Mouse (Mus musculus): ENCODE data around the gene Idh3a. TPM values are rescaled to one million over a fixed set of nuclear protein-coding genes. Genes with fewer than 3 reads are reported as not detected.

Idh3a gene
- polyA plus RNA-seq, 2 experiments, result 40.0 to 90.7 TPM

DNA sequence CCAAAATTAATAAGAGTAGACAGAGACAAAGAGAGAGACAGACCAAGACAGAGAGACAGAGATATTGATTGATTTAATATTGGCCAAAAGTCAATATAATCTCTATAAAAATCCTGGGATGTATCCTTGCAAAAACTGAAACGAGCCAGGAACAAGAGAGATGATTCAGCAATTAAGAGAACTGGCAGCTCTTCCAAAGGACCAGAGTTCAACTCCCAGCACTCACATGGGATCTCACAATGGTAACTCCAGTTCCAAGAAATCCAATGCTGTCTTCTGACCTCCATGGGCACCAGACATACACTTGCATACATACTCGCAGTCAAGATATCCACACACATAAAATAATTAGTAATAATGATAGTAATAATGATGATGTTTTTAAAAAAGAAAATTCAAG is 66.6 kb downstream of the Idh3a start:
- TF ChIP-seq EP300 (IDR thresholded peaks at IDR 0.05; ENCODE audit: low read depth), result no peak
- TF ChIP-seq CTCF (IDR thresholded peaks at IDR 0.05; ENCODE audit: low read depth), result no peak
- ATAC-seq (ENCODE audit: insufficient read depth) (no peak), DNase-seq (ENCODE audit: low read depth in 3 of 3, low spot score in 3 of 3) (no peak)
- Histone ChIP-seq H3K4me1 (replicated peaks; ENCODE audit: control insufficient read depth in 2 of 2, insufficient read depth in 2 of 2, low read length in 1 of 2) (no peaks in the 10 kb centered on the region; a peak in 1 of 4 replicates), H3K36me3 (replicated peaks; ENCODE audit: control insufficient read depth, insufficient read depth, low read depth) (no peaks in the 10 kb centered on the region), H3K9me3 (ENCODE audit: control insufficient read depth, low read length) (no peaks in the 10 kb centered on the region), H3K4me2 (ENCODE audit: low read depth) (no peak overlapping the region), H3K9ac (replicated peaks) (no peak overlapping the region), H3K27me3 (ENCODE audit: control insufficient read depth, insufficient read depth, low read length) (no peaks in the 10 kb centered on the region), H3K27ac (no peak overlapping the region), H3K4me3 (ENCODE audit: insufficient read depth in 1 of 2, low read depth in 2 of 2, low read length in 2 of 2) (no peak overlapping the region)
- WGBS (ENCODE audit: insufficient replicate concordance), result 50% methylated on average over 2 of the region's 2 CpGs

Other genes with a start within 250 kb of the Idh3a start
- 0.92 and 0.99 TPM in 2 replicates for gene Dmxl2, start 84.7 kb upstream of the Idh3a start, polyA plus RNA-seq (2012; rRNA removed)
- 0.78 and 0.98 TPM in 2 replicates for gene Dmxl2, start 84.7 kb upstream of the Idh3a start, polyA plus RNA-seq (2014; fragmentation: Nextera tagmentation; extraction: Ambion mirVana)
- not detected in 2 replicates for gene Sh2d7, start 47.4 kb upstream of the Idh3a start, polyA plus RNA-seq (2012; rRNA removed)
- not detected in 2 replicates for gene Sh2d7, start 47.4 kb upstream of the Idh3a start, polyA plus RNA-seq (2014; fragmentation: Nextera tagmentation; extraction: Ambion mirVana)
- 0.84 and 0.86 TPM in 2 replicates for gene Cib2, start 26.1 kb upstream of the Idh3a start, polyA plus RNA-seq (2012; rRNA removed)
- gene Cib2, start 26.1 kb upstream of the Idh3a start, polyA plus RNA-seq (2014; fragmentation: Nextera tagmentation; extraction: Ambion mirVana), result 1.8 and 2.2 TPM in 2 replicates
- gene Acsbg1, start 75.5 kb downstream of the Idh3a start, polyA plus RNA-seq (2012; rRNA removed), result 0.04 and 0.09 TPM in 2 replicates
- 0.13 TPM in 1 of 2 replicates, not detected in the other for gene Acsbg1, start 75.5 kb downstream of the Idh3a start, polyA plus RNA-seq (2014; fragmentation: Nextera tagmentation; extraction: Ambion mirVana)
- gene Dnaja4, start 112.5 kb downstream of the Idh3a start, polyA plus RNA-seq (2012; rRNA removed), result 11.9 and 16.4 TPM in 2 replicates
- 20.1 and 20.3 TPM in 2 replicates for gene Dnaja4, start 112.5 kb downstream of the Idh3a start, polyA plus RNA-seq (2014; fragmentation: Nextera tagmentation; extraction: Ambion mirVana)
- 34.8 and 50.6 TPM in 2 replicates for gene Wdr61, start 148.2 kb downstream of the Idh3a start, polyA plus RNA-seq (2012; rRNA removed)
- 106 and 108 TPM in 2 replicates for gene Wdr61, start 148.2 kb downstream of the Idh3a start, polyA plus RNA-seq (2014; fragmentation: Nextera tagmentation; extraction: Ambion mirVana)
- 0.78 and 0.99 TPM in 2 replicates for gene Crabp1, start 178.4 kb downstream of the Idh3a start, polyA plus RNA-seq (2012; rRNA removed)
- gene Crabp1, start 178.4 kb downstream of the Idh3a start, polyA plus RNA-seq (2014; fragmentation: Nextera tagmentation; extraction: Ambion mirVana), result 0.17 and 0.66 TPM in 2 replicates